Mouse (Mus musculus) G1E-ER4 (cell line): Measurements from ENCODE around the gene Szt2. TPM values are rescaled to one million over a fixed set of nuclear protein-coding genes. Genes with fewer than 3 reads are reported as not detected.

ENCODE experiments used
- GATA1 ChIP-seq: IDR thresholded peaks from one replicate; pipeline ENCODE4 v1.8.0; 2012; ENCODE audit warnings: low read length, inconsistent platforms
- polyA plus RNA-seq: library from polyadenylated mRNA; stranded (reverse); fragments of >175 nt; gene quantifications from 2 replicates; pipeline ENCODE4 v1.2.3, GENCODE M21; 2012

Szt2 gene
- polyA plus RNA-seq, 1 experiment, result 71.8 TPM

DNA sequence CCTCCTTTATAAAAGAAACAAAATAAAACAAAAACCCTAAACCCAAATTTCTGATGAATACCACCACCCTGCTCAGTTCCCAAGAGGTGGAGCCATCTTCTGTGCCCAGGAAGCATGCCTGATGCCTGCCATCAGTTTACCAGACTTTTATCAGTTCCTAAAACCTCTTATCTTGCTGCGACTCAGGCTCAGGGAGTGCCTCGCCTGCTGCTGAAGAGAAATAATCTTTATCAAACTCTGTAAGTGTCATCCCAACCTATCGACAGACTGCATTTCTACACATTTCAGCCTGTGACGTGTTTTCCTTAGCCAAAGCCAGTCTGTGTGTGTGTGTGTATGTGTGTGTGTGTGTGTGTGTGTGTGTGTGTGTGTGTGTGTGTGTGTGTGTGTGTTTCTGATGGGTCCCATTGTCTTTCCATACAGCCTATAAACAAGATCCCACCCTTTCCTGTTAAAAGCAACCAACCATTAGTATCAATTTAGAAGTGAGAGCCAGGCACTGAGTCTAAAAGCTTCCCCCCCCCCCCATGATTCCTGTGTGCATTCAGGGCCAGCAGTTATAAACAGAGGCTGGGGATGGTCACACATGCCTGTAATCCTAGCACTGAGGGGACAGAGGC, 15.6 kb upstream of the Szt2 start:
- TF ChIP-seq GATA1, result peak; percentile 91

DNA sequence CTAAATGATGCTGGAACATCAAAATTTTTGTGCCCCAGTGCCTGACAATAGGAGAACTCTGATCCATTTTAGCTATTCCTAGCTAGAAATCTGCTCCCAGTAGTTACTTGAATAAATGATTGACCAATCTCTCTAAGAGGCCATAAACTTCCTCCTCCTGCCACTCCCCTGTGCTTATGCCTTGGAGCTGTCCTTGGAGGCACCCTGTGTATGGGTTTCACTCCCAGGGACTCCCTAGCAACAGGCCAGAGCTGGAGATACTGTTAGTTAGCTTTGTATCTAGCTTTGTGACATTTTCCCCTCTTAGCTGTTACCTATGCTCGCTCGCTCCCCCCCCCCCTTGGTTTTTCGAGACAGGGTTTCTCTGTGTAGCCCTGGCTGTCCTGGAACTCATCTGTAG, 12.3 kb upstream of the Szt2 start:
- TF ChIP-seq GATA1, result no peak

DNA sequence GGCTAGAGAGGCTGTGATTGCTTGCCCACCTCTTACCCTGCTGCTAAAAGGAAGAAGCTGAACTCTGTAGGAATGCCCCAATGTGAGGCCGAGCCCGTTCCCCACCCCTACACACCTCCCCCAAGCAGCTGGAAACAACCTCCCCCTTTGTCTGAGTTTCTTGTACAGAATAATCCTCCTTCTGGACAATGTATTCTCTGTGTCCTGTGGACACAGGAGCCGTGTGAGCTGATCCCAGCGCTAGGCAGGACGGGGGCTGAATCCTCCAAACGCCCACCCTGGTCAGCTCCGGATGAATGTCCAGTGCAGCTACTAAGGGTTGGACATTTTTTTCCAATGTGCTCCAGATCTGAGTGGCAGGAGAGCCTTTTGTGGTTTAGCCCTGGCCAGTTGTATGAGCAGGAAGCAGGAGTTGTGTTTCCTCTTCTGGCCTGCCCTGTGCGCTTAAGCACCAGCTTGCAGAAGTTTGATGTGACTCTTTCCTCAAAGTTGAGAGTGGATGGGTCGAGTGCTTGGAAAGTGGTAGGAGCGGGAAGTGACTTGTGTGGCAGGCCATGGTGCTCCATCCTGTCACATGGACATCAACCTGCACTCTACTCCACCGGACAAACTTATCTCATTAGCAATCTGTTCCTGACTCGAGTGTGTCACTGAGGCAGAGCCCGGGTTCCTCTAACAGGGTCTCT, 8.2 kb upstream of the Szt2 start:
- no peak for TF ChIP-seq GATA1

DNA sequence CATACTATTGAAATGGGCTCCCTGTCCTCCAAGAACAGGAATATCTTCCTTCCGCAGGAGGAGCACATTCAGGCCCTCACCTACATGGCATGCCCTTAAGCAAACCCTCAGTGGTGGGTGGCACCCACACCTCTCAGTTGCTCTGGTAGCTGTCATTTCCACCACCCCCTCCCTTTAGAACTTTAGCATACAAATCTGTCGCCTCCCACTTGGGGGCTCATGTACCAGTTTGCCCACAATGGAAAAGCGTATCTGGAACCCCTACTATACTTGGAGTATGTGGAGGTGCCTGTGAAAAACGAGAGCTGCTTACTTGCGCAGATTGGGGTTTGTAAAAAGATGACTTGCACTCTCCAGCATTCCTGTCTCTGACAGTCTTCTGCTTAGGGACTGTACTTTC, 7.3 kb upstream of the Szt2 start:
- no peak for TF ChIP-seq GATA1

DNA sequence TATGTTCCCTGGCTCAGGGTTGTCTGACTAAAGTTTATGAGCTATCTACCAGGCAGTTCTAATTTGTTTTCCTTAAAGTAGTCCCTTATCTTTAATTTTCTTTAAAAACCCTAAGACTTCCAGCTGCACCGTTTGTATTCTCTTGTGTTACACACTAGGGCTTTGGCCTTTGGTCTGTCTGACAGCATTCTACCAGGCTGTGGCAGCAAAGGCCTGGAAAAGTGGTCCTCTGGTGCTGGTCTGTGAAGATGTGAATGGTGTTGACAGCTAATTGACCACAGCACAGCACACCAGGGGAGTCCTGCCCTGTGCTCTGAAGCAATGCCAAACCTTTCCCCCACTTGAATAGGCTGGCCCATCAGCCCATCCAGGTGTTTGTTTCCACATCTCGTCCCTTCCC, 6.7 kb upstream of the Szt2 start:
- TF ChIP-seq GATA1, result no peak

DNA sequence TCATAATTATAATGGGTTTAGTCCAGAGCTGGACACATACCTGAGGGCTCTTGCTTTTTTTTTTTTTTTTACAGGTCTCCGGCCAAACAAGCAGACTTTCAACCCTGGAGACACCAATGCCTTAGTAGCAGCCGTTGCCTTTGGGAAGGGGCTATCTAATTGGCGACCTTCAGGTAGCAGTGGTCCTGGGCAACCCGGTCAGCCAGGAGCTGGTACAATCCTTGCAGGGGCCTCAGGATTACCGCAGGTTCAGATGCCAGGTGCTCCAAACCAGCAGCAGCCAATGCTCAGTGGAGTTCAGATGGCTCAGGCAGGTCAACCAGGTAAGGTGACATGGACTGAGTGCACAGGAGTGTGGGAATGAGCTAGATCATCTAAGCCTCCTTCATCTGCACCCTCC, 4.5 kb upstream of the Szt2 start:
- no peak for TF ChIP-seq GATA1

DNA sequence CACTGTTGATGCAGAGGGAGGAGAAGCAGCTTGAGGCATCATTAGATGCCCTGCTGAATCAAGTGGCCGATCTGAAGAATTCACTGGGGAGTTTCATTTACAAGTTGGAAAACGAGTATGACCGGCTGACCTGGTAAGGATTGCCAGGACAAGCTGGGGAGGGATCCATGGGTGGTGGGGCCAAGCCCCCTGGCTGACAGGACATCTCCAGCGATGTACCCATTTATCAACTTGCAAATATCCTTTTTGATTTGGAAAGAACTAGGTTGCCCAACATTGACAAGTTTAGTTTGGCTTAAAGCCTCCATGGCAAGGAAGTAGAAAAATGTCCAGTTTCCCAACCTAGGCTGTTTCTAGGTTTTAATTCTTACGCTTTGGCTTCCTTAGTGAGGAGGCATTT, 1.8 kb upstream of the Szt2 start:
- TF ChIP-seq GATA1, result no peak

DNA sequence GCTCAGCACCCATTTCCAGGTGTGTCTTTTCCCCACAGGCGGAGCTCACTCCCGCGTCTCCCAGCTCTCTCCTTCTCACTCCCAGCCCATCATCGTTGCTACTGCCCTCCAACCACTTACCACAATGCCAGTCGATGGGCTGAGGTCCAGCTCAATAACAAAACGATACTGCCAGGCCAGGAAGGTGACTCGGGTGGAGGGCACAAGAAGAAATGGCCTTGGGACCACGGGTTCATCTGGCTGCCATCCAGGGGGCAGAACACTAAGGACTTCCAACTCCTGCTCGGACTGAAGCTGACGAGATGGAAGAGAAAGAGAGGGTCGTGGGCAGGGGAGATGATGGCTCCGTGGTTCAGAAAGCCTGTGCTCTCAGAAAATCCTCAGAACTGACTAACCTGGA, 6.4 kb downstream of the Szt2 start:
- no peak for TF ChIP-seq GATA1

DNA sequence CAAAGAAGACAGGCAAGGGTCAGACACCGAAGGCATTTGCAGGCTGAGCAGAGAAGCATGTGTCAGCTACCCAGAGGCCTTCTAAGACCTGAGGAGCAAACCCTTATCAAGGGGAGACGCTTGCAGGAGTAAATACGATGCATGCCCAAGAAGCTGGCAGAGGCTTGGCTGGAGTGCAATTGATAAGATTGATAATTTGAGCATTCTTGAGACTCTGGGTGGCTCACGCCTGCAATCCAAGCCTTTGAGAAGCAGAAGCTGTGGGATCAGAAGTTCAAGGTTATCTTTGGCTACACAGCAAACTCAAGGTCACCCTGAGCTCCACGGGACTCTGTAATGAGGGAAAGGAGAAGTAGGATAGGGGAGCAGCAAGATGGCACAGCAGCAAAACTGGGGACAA, 7.2 kb downstream of the Szt2 start:
- TF ChIP-seq GATA1, result no peak

DNA sequence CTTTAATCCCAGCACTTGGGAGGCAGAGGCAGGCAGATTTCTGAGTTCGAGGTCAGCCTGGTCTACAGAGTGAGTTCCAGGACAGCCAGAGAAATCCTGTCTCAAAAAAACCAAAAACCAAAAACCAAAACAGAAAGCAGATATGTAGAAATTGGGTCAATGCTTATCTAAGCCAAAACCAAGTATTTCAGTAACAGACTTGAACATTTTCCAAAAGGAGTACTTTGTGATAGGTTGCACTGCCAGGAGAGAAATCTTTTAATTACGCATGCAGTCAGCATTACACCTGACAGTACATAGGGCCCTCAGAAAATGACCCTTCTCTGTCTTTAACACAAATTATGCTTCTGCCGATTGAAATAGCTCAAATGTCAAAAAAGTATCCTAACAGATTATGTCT, 7.7 kb downstream of the Szt2 start:
- TF ChIP-seq GATA1, result no peak

DNA sequence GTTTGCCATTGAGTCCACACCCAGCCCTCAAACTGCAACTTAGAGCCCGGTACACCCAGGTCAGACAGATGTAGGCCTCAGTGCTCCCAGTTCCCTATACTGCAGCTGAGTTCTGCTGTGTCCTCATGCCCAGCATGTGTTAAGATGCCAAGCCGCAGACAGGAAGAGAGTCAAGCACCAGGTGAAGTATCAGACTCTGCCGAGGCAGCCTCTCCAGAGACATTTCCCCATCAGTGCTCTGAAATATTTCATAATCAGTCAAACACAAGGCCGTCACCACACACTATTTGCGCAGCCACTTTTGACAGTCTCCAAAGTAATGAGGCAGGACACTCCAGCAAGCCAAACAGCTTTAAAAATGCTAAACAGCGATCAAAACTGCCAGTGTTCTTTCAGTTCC, 10.7 kb downstream of the Szt2 start:
- TF ChIP-seq GATA1, result no peak

DNA sequence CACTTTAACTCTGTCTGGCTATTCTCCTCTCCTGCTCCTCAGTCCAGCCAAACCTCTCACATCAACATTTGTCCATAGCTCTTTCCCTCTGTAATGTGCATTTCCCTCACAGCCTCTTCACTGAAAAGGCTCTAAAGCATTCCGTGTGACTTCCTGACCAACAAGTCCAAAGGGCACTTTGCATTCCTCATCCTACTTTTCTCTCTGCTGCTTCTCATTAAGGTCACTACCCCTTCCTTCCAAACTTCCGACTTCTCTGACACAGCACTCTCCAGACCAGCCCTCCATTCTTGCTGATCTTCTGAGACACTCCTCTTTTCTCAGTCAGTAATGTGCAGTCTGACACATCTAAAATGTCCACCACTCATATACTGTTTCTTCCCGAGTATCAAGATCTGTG, 12.6 kb downstream of the Szt2 start:
- TF ChIP-seq GATA1, result no peak

DNA sequence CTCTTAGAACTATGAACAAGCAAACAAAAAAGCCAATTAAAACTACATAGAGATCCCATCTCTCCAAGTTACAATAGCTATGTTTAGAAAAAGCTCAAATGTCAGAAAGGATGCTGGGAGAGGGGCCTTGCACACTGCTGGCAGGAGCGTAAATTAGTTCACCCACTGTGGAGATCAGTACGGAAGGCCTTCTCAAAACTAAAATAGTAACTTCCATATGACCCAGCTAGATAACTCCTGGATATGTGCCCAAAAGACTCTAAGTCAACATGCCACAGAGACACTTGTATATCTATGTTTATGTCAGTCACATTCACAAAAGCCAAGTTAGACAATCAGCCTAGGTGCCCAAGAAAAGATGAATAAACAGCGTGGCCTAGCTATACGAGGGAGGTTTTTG, 13.8 kb downstream of the Szt2 start:
- no peak for TF ChIP-seq GATA1

DNA sequence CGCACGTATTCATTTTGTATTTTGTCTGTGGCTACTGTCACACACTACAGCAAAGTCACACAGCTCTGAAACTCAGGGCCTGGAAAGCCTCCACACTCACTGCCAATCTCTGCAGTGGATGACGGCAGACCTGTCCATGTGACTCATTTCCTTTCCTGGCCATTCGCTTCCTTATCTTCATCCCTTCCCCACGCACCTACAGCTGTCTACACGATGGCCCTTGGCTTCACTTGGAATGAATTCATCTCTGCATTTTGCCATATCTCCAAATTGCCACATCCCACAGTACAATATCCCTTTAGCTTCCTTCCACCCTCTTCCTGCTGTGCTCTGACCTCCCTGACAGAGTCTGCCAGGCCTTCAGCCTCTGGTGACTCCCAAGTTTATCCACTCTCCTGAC, 14.6 kb downstream of the Szt2 start:
- no peak for TF ChIP-seq GATA1

DNA sequence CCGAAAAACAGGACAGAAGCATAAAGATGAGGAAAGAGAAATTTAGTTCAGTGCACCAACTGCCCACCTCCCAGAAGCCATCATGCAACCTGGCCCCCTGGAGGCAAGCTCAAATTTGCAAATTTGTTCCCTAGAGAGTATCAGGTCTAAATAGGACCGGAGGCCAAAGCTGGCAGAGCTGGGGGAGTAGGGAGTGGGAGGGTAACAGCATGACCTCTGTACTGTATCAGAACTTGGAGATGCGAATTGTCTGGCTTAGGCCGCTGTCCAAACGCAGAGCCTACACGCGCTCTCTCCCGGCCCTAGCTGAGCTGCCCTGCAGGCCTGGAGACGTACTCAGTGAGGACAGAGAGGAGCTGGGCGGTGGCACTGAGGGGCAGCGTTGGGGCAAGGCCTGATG, 18.9 kb downstream of the Szt2 start:
- TF ChIP-seq GATA1, result no peak

DNA sequence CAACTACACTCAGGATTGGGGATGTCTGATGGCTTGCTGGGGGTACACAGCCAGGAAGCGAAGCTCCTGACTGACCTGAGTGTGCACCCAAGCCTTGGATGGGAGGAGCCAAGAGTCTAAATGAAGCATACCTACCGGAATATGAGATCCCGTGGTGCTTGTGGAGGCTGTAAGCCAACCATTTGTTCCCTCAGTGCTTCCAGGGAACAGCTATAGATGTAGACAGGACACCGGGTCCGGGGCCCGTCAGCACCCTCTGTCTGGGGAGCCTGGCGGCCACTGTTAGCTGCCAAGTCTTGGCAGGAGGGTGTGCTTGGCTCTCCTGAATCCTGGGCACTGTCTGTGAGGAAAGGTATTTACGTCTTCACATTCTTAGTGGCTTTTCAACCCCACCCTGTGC, 21.8 kb downstream of the Szt2 start:
- no peak for TF ChIP-seq GATA1

DNA sequence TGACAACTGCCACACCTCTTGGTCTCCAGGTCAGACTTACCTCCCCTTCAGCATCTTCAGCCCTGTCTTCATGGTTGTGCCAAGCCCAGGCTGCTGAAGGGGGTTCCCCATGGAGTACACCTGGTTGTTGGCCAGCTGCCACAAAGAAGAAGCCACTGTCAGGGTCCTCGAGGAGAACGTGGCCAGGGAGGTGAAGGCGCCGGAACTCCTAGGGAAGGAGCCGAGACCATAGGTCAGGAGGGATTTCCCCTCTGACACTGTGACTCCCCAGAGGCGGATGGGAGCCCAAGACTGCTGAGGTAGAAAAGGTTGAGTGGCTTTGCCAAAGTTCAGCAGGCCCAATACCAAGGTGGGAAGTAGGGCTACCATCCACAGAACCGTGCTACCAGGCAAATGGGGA, 25.8 kb downstream of the Szt2 start:
- no peak for TF ChIP-seq GATA1

DNA sequence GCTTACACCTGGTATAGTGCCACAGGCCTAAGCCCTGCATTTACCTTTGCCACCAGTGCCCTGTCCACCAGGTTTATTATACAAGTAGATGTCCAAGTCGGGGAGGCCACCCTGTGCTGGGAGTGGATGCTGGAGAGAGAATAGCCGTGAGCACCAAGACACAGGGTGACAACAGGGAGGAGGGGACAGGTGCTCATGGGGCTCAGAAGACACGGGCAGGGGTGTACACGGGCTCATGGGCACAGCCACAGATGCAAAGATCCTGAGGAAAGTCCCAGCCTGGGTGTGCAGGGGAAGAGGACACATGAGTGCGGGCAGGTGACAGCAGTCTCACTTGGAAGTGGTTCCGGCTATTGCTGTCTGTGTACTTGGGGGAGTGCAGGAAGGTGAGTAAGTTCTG, 33.1 kb downstream of the Szt2 start:
- TF ChIP-seq GATA1, result no peak
